Mouse (Mus musculus): ENCODE data around the gene Rras.
A peak's percentile ranks its signal among the peaks of the same experiment; 100 is the strongest.

Rras gene

GRCm38 (mm10) chr7:45052181-45052861 lies 34.6 kb downstream of the Rras start:
- DNase-seq (ENCODE audit: extremely low spot score, low spot score): no peak

GRCm38 (mm10) chr7:45052862-45053116 lies 35.0 kb downstream of the Rras start, which contains the start of gene Prr12:
Gene Prr12 (minus strand): TSS chr7:45052881.
- DNase-seq (ENCODE audit: extremely low spot score, low spot score): no peak

- peak; percentile 85 for DNase-seq (ENCODE audit: extremely low spot score, low spot score)
Measured at GRCm38 (mm10) chr7:45053117-45053930, 35.6 kb downstream of the Rras start.

- DNase-seq (ENCODE audit: extremely low spot score, low spot score): peak; percentile 91
Measured at GRCm38 (mm10) chr7:45053931-45054510, 36.3 kb downstream of the Rras start.

GRCm38 (mm10) chr7:45056329-45056971 lies 38.7 kb downstream of the Rras start:
- no peak for DNase-seq (ENCODE audit: extremely low spot score, low spot score)

GRCm38 (mm10) chr7:45056972-45057348 lies 39.2 kb downstream of the Rras start:
- DNase-seq (ENCODE audit: extremely low spot score, low spot score): no peak

- no peak for DNase-seq (ENCODE audit: extremely low spot score, low spot score)
Measured at GRCm38 (mm10) chr7:45058607-45059571, 41.1 kb downstream of the Rras start.

- DNase-seq (ENCODE audit: extremely low spot score, low spot score): no peak
Measured at GRCm38 (mm10) chr7:45060632-45061122, 42.9 kb downstream of the Rras start.

- no peak for DNase-seq (ENCODE audit: extremely low spot score, low spot score)
Measured at GRCm38 (mm10) chr7:45061532-45062075, 43.8 kb downstream of the Rras start.

- DNase-seq (ENCODE audit: extremely low spot score, low spot score): peak; percentile 97
Measured at GRCm38 (mm10) chr7:45062239-45062835, 44.6 kb downstream of the Rras start, which contains the start of the genes Nosip and Prrg2. Gene Nosip (plus strand): TSS chr7:45062429. Gene Prrg2 (minus strand): TSS chr7:45062677.

GRCm38 (mm10) chr7:45067190-45067999 lies 49.6 kb downstream of the Rras start:
- no peak for DNase-seq (ENCODE audit: extremely low spot score, low spot score)

GRCm38 (mm10) chr7:45068000-45068318 lies 50.2 kb downstream of the Rras start:
- DNase-seq (ENCODE audit: extremely low spot score, low spot score): peak; percentile 52

GRCm38 (mm10) chr7:45069671-45070070 lies 51.9 kb downstream of the Rras start:
- DNase-seq (ENCODE audit: extremely low spot score, low spot score): no peak
